Mouse (Mus musculus): Measurements from ENCODE around the gene Arhgef6.

DNA sequence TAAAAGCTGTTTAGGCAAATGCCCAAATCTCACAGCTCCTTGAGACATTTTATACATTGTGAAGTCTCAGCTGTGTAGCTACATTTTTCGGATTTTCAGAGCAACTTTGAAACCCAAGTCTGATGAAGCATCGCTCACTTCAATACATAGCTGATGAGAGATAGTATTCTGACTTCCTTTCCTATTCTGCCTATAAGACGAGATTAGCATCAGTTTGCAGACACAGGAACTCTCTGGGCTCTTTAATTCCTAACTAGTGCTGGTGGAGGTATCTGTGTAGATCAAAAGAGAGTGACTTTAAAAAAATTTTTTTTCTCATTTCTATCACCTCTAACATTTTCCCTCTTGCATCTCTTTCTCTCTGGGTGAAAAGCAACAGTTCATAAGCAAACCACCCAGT is 100.0 kb downstream of the Arhgef6 start:
- no peak for TF ChIP-seq CTCF (IDR thresholded peaks at IDR 0.05; ENCODE audit: low read depth)
- TF ChIP-seq EP300 (optimal IDR thresholded peaks at IDR 0.05): no peak
